Mouse (Mus musculus): ENCODE results near the gene Spata2l.
"Not testable (repeated sequence)": the region's sequence is repeated elsewhere in the genome, so short reads cannot be mapped to it uniquely, and the experiment has no call there.

The Spata2l gene

GRCm38 (mm10) chr8:123235520-123236497, at the start of gene Spata2l:
Gene Spata2l (minus strand): TSS chr8:123236233.
- peak; percentile 77 to 82 for DNase-seq (ENCODE audit: low spot score in 2 of 2)

- DNase-seq (ENCODE audit: low spot score in 2 of 2), result no peak
Measured at GRCm38 (mm10) chr8:123284493-123284892, 48.5 kb upstream of the Spata2l start.

DNA sequence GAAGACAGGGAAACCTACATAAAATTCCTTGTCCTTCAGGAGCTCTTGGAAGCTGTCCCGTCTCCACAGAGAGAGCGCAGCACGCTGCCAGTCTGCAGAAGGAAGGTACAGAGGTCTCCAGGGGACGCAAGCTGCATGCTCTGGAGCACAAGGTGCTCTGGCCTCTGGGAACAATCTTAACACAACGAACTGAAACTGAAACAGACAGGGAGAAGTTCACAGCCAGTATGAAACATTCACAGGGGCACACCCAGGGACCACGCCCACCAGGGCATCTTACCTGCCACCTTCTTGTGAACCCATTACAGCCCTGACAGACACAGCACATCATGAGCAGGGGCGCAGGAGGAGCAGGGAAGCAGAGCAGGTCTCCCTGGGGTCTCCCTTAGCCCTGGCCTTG, 48.0 kb upstream of the Spata2l start:
- DNase-seq (ENCODE audit: low spot score in 2 of 2), result no peak

DNA sequence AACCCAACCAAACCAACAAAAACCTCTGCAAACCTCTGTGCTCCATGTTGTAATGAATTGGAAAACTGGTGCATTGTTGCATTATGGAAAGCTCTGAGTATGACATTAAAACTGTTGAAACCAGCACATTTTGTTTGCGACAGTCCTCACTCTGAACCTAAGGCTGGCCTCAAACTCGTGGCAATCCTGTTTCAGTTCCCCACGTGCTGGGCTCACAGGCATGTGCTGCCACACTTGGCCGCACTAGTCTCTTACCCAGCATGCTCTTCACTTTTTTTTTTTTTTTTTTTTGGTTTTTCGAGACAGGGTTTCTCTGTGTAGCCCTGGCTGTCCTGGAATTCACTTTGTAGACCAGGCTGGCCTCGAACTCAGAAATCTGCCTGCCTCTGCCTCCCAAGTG, 47.0 kb upstream of the Spata2l start:
- not testable (repeated sequence) for DNase-seq (ENCODE audit: low spot score in 2 of 2)

GRCm38 (mm10) chr8:123280302-123281094, 44.5 kb upstream of the Spata2l start:
- no peak for DNase-seq (ENCODE audit: low spot score in 2 of 2)

DNA sequence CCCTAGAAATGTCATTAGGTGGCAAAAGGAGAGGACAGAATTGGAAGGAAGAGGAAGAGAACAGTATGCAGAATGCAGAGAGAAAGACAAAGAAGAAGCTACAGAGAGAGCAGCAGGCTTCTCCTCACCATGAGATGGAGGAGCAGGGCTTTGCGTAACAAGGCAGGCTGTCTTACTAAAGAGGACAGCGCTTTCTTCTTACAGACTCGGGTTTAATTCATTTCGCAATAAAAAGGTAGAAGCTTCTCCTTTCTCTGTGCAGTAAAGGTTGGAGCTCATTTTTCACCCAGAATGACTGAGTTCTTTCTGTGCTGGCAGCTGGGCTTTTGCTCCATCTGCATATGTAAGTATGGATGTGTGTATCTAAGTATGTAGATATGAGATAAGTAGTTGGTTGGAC, 43.8 kb upstream of the Spata2l start:
- DNase-seq (ENCODE audit: low spot score in 2 of 2), result no peak

GRCm38 (mm10) chr8:123278445-123278844, 42.4 kb upstream of the Spata2l start:
- DNase-seq (ENCODE audit: low spot score in 2 of 2), result no peak

DNA sequence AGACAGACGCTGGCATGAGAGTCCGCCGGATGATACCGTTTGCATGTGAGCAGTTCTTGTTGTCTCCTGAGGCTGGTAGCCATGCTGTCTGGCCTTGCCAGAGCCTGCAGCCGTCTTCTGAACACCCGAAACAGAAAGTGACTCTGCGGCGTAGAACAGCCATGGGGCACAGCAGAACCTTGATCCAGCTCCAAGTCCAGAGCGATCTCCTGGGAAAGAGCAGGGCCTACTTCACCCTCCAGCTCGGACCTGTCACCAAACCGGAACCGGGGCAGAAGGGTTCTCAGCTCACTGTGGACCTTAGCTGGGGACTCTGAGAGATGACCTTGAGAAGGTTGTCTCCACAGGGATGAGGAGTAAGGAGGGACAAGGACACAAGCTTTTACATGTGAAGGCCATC, 39.1 kb upstream of the Spata2l start:
- no peak for DNase-seq (ENCODE audit: low spot score in 2 of 2)

DNA sequence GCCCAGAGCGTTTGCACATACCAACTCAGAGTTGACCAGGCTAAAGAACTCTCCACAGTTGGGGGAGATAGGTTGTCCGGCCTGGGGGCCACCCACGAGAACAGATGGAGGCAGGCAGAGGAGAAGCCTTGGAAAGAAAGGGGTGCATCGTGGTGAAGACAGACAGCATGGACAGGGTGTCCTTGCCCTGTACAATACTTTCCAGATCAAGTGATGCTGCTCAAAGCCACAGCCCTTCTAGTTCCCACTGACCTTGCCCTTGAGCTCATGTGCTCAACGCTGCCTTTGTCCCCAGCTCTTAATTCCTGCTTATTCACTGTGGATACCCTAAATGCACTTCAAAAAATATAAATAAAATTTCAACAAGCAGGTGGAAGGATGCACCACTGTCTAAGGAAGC, 38.4 kb upstream of the Spata2l start:
- DNase-seq (ENCODE audit: low spot score in 2 of 2), result no peak

- no peak for DNase-seq (ENCODE audit: low spot score in 2 of 2)
Measured at GRCm38 (mm10) chr8:123271901-123272300, 35.9 kb upstream of the Spata2l start.

GRCm38 (mm10) chr8:123271147-123271546, 35.1 kb upstream of the Spata2l start:
- DNase-seq (ENCODE audit: low spot score in 2 of 2), result no peak

DNA sequence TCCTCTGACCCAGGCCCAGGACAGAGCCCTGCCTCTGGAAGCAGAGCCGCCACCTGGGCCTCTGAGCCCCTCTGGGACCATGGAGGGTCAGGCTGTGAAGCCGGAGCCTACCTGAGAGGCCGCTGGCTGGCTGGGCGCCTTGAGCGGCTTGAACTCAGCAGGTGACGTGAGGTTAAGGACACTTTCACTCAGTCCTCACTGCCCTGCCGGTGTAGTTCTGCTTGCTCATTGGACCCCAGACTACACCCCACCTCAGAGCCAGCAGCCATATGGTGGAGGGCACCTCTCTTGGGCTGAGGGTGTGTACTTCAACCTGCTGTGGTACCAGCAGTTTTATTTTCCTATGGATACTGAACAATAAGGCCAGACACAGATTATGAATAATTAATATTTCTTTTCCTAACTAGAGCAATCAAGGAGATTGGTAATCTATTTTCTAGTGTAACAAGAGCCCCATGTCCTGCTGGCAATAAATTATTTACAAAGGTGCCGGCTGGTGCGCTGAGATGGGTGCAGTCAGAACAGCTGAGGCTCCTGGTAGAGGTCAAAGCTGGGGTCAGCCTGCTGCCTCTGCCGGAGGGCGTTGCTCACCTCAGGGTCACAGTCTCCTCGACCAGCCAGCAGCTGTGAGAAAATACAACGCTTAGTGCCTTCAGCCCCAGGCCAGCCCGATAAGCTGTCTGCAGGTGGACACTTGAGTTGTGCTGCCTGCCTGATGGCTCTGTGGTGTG, 32.1 kb upstream of the Spata2l start:
- no peak for DNase-seq (ENCODE audit: low spot score in 2 of 2)

DNA sequence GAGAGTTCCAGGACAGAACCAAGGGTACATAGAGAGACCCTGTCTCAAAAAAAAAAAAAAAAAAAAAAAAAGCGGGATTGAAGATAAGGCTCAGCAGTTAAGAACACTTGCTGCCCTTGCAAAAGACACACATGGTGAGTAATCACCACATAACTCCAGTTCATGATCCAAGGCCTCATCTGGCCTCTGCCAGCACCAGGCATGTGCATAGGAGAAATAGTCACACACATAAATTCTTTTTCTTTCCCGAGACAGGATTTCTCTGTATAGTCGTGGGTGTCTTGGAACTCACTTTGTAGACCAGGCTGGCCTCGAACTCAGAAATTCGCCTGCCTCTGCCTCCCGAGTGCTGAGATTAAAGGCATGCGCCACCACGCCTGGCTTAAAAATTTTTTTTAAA, 21.6 kb upstream of the Spata2l start:
- DNase-seq (ENCODE audit: low spot score in 2 of 2), result not testable (repeated sequence)

- no peak for DNase-seq (ENCODE audit: low spot score in 2 of 2)
Measured at GRCm38 (mm10) chr8:123257114-123257513, 21.1 kb upstream of the Spata2l start.

GRCm38 (mm10) chr8:123255170-123255569, 19.1 kb upstream of the Spata2l start:
- no peak for DNase-seq (ENCODE audit: low spot score in 2 of 2)

- DNase-seq (ENCODE audit: low spot score in 2 of 2), result peak; percentile 75 to 77
Measured at GRCm38 (mm10) chr8:123254099-123254885, 18.3 kb upstream of the Spata2l start, which contains the start of the genes Zfp276 and Vps9d1. Gene Zfp276 (plus strand): TSS chr8:123254195. Gene Vps9d1 (minus strand): TSS chr8:123254348.

GRCm38 (mm10) chr8:123253451-123254098, 17.5 kb upstream of the Spata2l start:
- DNase-seq (ENCODE audit: low spot score in 2 of 2), result no peak

GRCm38 (mm10) chr8:123252925-123253324, 16.9 kb upstream of the Spata2l start:
- DNase-seq (ENCODE audit: low spot score in 2 of 2), result no peak

DNA sequence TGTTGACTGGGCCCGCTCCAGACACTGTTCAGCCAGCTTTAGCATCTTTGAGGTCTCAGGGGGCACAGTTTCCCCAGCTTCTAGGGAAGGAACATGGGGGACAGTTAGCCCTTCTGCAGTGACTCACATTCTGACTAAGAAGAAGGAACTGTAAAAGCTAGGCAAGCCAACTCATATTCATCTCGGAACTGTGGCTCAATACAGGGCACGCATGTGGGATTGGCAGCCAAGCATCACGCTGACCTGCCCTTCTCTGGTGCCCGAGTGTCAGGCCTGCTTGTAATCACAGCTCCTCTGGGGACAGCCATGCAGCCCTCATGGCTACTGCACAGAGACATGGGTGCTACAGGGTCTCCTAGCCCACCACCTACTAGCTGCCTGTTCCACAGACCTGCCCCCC, 14.9 kb upstream of the Spata2l start:
- no peak for DNase-seq (ENCODE audit: low spot score in 2 of 2)

DNA sequence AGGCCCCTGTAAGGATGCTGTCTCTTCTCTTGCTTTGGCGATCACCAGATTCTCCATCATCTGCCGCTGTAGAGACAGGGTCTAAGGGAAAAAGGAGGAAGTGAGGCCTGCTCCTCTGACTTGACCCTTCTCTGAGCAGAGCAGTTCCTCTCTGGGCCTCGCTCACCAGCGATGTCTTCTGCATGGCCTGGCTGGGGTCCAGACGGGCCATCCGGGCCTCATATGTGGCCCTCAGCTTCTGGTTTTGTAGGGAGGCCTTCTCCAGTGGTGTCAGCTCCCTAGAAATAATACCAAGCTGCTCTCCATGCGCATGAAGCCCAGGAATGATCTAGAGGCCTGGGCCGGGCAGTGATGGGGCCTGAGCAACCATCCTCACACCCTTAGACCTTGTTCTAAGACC, 12.6 kb upstream of the Spata2l start:
- DNase-seq (ENCODE audit: low spot score in 2 of 2), result no peak

Data from heart, adult 9 months (tissue).